Mouse (Mus musculus): Measurements from ENCODE around the gene Tll1. TPM values are rescaled to one million over a fixed set of nuclear protein-coding genes. Genes with fewer than 3 reads are reported as not detected.
"Not testable (repeated sequence)": the region's sequence is repeated elsewhere in the genome, so short reads cannot be mapped to it uniquely, and the experiment has no call there.

Tll1 gene
- polyA plus RNA-seq, 1 experiment from 2014 or later = 1.2 TPM

GRCm38 (mm10) chr8:64030672-64031385 lies 175.2 kb downstream of the Tll1 start:
- WGBS = 60% methylated on average over 4 of the region's 4 CpGs
- H3K27me3 ChIP-seq (ENCODE audit: control insufficient read depth, insufficient read depth, low read length) = no peaks in the 10 kb centered on the region
- H3K9me3 ChIP-seq (replicated peaks; ENCODE audit: control insufficient read depth, low read length) = no peaks in the 10 kb centered on the region
- no peak overlapping the region for H3K9ac ChIP-seq (ENCODE audit: low read length)
- no peak overlapping the region for H3K4me3 ChIP-seq (ENCODE audit: low read length)
- peak overlapping the region; percentile 87 for H3K27ac ChIP-seq (ENCODE audit: low read length)
- ATAC-seq (replicated peaks; ENCODE audit: extremely low read depth, insufficient read depth, low FRiP score) = peak; percentile 91
- H3K36me3 ChIP-seq (ENCODE audit: control insufficient read depth, insufficient read depth) = no peaks in the 10 kb centered on the region
- H3K4me2 ChIP-seq (ENCODE audit: low read depth, low read length) = 0 out of 2 replicates have a peak overlapping the region, but pooled peaks have one; percentile 28
- H3K4me1 ChIP-seq (ENCODE audit: control insufficient read depth, insufficient read depth, low read length) = peaks cover 6% of the 10 kb centered on the region

- H3K9ac ChIP-seq (ENCODE audit: low read length) = no peak overlapping the region
- H3K27ac ChIP-seq (ENCODE audit: low read length) = peak overlapping the region; percentile 87
- H3K9me3 ChIP-seq (replicated peaks; ENCODE audit: control insufficient read depth, low read length) = no peaks in the 10 kb centered on the region
- H3K4me3 ChIP-seq (ENCODE audit: low read length) = no peak overlapping the region
- peaks cover 6% of the 10 kb centered on the region for H3K4me1 ChIP-seq (ENCODE audit: control insufficient read depth, insufficient read depth, low read length)
- ATAC-seq (replicated peaks; ENCODE audit: extremely low read depth, insufficient read depth, low FRiP score) = no peak
- no peaks in the 10 kb centered on the region for H3K36me3 ChIP-seq (ENCODE audit: control insufficient read depth, insufficient read depth)
- no peak overlapping the region for H3K4me2 ChIP-seq (ENCODE audit: low read depth, low read length)
- no peaks in the 10 kb centered on the region for H3K27me3 ChIP-seq (ENCODE audit: control insufficient read depth, insufficient read depth, low read length)
Measured at GRCm38 (mm10) chr8:64030081-64030480, 176.0 kb downstream of the Tll1 start.

GRCm38 (mm10) chr8:64029525-64029924 lies 176.5 kb downstream of the Tll1 start:
- H3K27me3 ChIP-seq (ENCODE audit: control insufficient read depth, insufficient read depth, low read length) = no peaks in the 10 kb centered on the region
- peaks cover 6% of the 10 kb centered on the region for H3K4me1 ChIP-seq (ENCODE audit: control insufficient read depth, insufficient read depth, low read length)
- 71% methylated on average over 3 of the region's 3 CpGs for WGBS
- no peaks in the 10 kb centered on the region for H3K9me3 ChIP-seq (replicated peaks; ENCODE audit: control insufficient read depth, low read length)
- no peak overlapping the region for H3K9ac ChIP-seq (ENCODE audit: low read length)
- ATAC-seq (replicated peaks; ENCODE audit: extremely low read depth, insufficient read depth, low FRiP score) = no peak
- H3K4me2 ChIP-seq (ENCODE audit: low read depth, low read length) = no peak overlapping the region
- no peak overlapping the region for H3K27ac ChIP-seq (ENCODE audit: low read length)
- H3K4me3 ChIP-seq (ENCODE audit: low read length) = no peak overlapping the region
- no peaks in the 10 kb centered on the region for H3K36me3 ChIP-seq (ENCODE audit: control insufficient read depth, insufficient read depth)

GRCm38 (mm10) chr8:64024359-64024758 lies 181.7 kb downstream of the Tll1 start:
- no peaks in the 10 kb centered on the region for H3K9me3 ChIP-seq (replicated peaks; ENCODE audit: control insufficient read depth, low read length)
- 77% methylated on average over 5 of the region's 5 CpGs for WGBS
- ATAC-seq (replicated peaks; ENCODE audit: extremely low read depth, insufficient read depth, low FRiP score) = no peak
- H3K4me1 ChIP-seq (ENCODE audit: control insufficient read depth, insufficient read depth, low read length) = peaks cover under 1% of the 10 kb centered on the region; the same call in 1 of the 2 replicates
- no peaks in the 10 kb centered on the region for H3K36me3 ChIP-seq (ENCODE audit: control insufficient read depth, insufficient read depth)
- H3K9ac ChIP-seq (ENCODE audit: low read length) = no peak overlapping the region
- no peak overlapping the region for H3K4me2 ChIP-seq (ENCODE audit: low read depth, low read length)
- no peak overlapping the region for H3K4me3 ChIP-seq (ENCODE audit: low read length)
- H3K27me3 ChIP-seq (ENCODE audit: control insufficient read depth, insufficient read depth, low read length) = no peaks in the 10 kb centered on the region
- no peak overlapping the region for H3K27ac ChIP-seq (ENCODE audit: low read length)

GRCm38 (mm10) chr8:64023579-64023978 lies 182.5 kb downstream of the Tll1 start:
- Histone ChIP-seq H3K9me3 (replicated peaks; ENCODE audit: control insufficient read depth, low read length) (no peaks in the 10 kb centered on the region), H3K9ac (ENCODE audit: low read length) (no peak overlapping the region), H3K4me1 (ENCODE audit: control insufficient read depth, insufficient read depth, low read length) (no peaks in the 10 kb centered on the region), H3K4me3 (ENCODE audit: low read length) (no peak overlapping the region), H3K36me3 (ENCODE audit: control insufficient read depth, insufficient read depth) (no peaks in the 10 kb centered on the region), H3K27ac (ENCODE audit: low read length) (no peak overlapping the region), H3K27me3 (ENCODE audit: control insufficient read depth, insufficient read depth, low read length) (no peaks in the 10 kb centered on the region), H3K4me2 (ENCODE audit: low read depth, low read length) (no peak overlapping the region)
- ATAC-seq (replicated peaks; ENCODE audit: extremely low read depth, insufficient read depth, low FRiP score) = no peak
- 30% methylated on average over 5 of the region's 5 CpGs for WGBS

GRCm38 (mm10) chr8:64023027-64023426 lies 183.0 kb downstream of the Tll1 start:
- no peaks in the 10 kb centered on the region for H3K27me3 ChIP-seq (ENCODE audit: control insufficient read depth, insufficient read depth, low read length)
- no peak overlapping the region for H3K9ac ChIP-seq (ENCODE audit: low read length)
- H3K4me3 ChIP-seq (ENCODE audit: low read length) = no peak overlapping the region
- WGBS = 86% methylated on average over 2 of the region's 2 CpGs
- no peaks in the 10 kb centered on the region for H3K4me1 ChIP-seq (ENCODE audit: control insufficient read depth, insufficient read depth, low read length)
- H3K4me2 ChIP-seq (ENCODE audit: low read depth, low read length) = no peak overlapping the region
- no peak overlapping the region for H3K27ac ChIP-seq (ENCODE audit: low read length)
- H3K36me3 ChIP-seq (ENCODE audit: control insufficient read depth, insufficient read depth) = no peaks in the 10 kb centered on the region
- no peak for ATAC-seq (replicated peaks; ENCODE audit: extremely low read depth, insufficient read depth, low FRiP score)
- no peaks in the 10 kb centered on the region for H3K9me3 ChIP-seq (replicated peaks; ENCODE audit: control insufficient read depth, low read length)

GRCm38 (mm10) chr8:63970612-63971391 lies 235.3 kb downstream of the Tll1 start:
- not testable (repeated sequence) for H3K36me3 ChIP-seq (ENCODE audit: control insufficient read depth, insufficient read depth); H3K27me3 ChIP-seq (ENCODE audit: control insufficient read depth, insufficient read depth, low read length); ATAC-seq (replicated peaks; ENCODE audit: extremely low read depth, insufficient read depth, low FRiP score); H3K9ac ChIP-seq (ENCODE audit: low read length); H3K4me2 ChIP-seq (ENCODE audit: low read depth, low read length); H3K4me1 ChIP-seq (ENCODE audit: control insufficient read depth, insufficient read depth, low read length); H3K27ac ChIP-seq (ENCODE audit: low read length); H3K4me3 ChIP-seq (ENCODE audit: low read length); H3K9me3 ChIP-seq (replicated peaks; ENCODE audit: control insufficient read depth, low read length)
- 41% methylated on average over 9 of the region's 9 CpGs for WGBS
